Mouse (Mus musculus): Measurements from ENCODE around the gene Txnl4b.

Gene Txnl4b

DNA sequence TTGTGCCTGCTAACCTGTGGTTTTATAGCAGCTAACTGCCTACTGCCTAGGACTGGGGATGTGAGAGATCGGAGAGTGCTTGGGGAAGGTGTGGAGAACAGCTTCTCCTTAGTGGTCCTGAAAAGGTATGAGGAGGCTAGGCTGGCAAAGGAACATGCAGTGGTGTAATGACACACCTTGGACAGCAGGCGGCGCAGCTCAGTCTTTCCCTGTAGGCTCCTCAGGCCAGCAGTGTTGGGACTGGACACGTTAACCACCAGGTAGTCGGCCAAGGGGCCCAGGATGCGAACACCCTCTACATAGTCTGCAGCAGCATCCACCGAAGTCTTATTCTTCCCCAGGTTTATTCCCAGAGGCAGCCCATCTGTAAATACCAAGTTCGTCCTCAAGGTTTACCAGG is 30.2 kb downstream of the Txnl4b start:
- peak; percentile 69 for DNase-seq (ENCODE audit: low read depth, low spot score)

DNA sequence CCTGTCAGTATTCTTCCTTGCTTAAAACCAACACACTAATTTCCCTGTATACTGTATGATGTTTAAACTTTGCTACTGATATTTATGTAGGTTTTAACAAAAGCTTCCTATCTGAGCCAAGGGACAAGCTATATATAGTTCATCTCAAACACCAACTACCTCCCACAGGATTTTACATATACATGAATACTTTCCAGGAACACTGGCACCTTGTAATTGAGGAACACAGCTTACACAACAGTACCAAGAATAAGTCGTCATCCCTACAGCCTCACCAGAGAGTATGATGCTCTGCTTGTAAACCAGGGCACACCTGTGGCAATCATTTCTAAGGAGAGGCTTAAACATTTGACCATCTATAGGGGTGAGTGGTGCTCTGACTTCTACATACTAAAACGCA is 41.0 kb downstream of the Txnl4b start:
- no peak for DNase-seq (ENCODE audit: low read depth, low spot score)

DNA sequence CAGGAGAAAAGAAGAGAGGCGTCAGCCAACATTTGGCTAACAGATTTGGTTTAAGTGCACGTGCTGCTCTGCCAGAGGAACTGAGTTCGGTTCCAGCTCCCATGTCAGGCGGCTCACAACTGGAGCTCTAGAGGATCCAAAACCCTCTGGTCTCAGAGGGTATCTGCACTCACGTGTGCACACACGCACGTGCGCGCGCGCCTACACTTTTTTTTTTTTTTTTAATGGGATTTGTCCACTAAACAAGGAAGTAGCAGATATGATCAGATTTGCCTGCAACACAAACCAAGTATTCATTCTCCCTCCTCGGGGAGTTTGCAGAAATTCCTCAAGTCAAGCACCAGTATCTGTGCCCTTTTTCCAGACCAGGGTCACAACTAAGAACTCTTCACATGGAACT is 42.0 kb downstream of the Txnl4b start:
- DNase-seq (ENCODE audit: low read depth, low spot score): peak; percentile 43

DNA sequence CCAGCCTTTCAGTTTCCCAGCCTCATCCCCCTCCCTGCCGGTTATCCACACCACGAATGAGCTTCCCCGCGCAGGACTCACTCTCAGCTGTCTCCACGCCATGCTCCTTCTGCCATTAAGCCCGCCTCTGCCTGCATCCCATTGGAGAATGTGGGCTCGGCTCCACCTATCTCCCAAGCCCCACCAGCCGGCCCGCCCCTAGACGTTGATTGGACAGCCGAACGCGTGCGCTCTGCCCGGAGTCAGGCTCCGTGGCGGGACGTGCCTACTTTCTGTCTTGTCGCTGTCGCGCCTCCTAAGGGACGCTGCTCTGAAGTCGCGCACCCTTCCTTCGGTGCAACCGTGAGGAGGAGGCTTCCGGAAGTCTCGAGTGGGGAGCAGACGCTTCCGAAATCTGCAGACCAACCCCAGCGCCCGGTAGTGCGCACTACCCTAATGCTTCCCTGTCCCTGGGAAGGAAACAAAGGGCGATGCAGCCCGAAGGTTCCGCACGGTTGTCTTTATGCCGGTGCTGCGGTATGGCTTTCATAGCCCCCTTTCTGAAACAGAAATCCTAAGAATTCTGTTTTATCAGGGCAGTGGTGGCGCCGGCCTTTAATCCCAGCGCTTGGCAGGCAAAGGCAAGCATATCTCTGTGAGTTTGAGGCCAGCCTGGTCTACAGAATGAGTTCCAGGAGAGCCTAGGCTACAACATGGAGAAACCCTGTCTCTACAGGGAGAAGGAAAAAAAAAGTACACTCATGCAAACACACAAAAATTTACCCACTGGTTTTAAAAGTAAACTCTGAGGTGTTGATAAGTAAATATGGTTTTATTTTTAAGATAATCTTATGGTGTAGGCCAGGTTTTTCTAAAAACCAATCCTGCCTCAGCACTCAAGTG is 42.8 kb downstream of the Txnl4b start, which contains the start of gene Dhodh:
Dhodh (minus strand) TSS at position 403 of the 882 bp plus-strand sequence.
- DNase-seq (ENCODE audit: low read depth, low spot score): peak; percentile 97

DNA sequence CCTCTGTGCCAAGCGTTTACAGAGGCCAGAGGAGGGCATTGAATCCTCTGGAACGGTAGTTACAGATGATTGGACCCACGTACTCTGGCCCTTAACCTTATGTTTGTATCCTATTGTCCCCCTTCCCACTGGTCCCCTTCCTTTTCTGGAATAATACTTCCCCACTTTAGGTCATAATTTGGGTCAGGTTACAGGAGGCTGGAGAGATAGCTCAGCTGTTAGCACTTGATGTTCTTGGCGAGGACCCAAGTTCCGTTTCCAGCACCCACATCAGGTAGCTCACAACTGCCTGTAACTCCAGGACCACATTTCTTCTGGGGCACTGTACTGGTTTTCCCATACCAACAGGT is 43.4 kb downstream of the Txnl4b start:
- no peak for DNase-seq (ENCODE audit: low read depth, low spot score)

DNA sequence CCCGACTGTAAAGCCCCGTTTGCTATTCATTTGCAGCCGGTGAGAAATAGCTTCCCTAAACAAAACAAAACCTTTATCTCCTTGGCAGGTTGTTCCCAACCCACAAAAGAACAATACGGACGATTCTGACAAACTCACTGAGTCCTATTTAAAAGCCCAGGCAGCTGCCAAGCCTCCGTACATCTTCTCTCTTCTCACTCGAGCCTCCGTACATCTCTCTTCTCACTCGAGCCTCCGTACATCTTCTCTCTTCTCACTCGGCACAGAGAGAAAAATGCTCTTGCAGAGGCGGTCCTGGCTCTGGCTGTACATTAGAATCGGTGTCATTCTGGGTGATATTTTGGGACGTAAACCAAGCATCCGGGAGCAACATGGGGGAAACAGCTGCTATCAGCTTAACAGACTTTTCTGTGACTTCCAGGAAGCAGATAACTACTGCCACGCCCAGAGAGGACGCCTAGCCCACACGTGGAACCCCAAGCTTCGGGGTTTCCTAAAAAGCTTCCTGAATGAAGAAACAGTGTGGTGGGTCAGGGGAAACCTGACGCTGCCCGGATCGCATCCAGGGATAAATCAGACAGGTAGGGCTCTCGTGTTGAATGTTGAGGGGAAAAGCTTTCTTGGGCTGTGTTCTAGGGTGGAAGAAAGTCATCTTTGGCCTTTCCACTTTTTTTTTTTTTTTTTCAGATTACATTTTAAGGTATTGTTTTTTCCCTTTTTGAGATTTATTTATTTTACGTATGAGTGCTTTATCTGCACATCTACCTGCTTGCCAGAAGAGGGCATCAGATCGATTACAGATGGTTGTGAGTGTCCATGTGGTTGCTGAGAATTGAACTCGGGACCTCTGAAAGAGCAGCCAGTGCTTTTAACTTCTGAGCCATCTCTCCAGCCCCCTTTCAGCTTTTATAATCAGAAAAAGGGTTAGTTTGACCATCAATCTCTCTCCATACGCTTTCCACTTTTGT is 48.8 kb downstream of the Txnl4b start, which contains the start of gene Pkd1l3:
Pkd1l3 (plus strand) TSS at position 275 of the 968 bp plus-strand sequence.
- peak; percentile 28 for DNase-seq (ENCODE audit: low read depth, low spot score)

DNA sequence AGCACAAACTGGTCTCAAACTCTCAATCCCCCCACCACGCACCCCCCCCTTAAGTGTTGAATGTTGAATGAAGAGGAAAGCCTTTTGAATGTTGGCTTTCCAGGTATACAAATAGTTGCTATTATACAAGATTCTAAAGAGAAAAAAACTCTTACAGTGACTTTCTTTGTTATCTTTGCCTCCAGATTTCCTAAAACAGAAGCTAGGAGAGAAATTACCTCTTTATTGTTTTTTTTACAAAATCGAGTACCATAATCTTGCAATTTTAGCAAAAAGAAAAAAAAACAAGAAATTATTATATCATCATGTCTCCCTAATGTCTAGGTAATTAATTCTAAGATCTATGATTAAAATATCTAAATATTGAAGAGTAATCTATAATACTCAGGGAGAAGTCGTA is 49.9 kb downstream of the Txnl4b start:
- DNase-seq (ENCODE audit: low read depth, low spot score): no peak
